Mouse (Mus musculus) ES-Bruce4 (cell line): ENCODE results near the gene G430095P16Rik. TPM values are rescaled to one million over a fixed set of nuclear protein-coding genes. Genes with fewer than 3 reads are reported as not detected.

Source experiments
- H3K27ac ChIP-seq: 2 replicates; pipeline ENCODE4 v1.5.1; 2012; ENCODE audit warnings: low read length, inconsistent platforms; ENCODE audit not compliant: insufficient read depth
- H3K27me3 ChIP-seq: 2 replicates; pipeline ENCODE4 v1.6.1; 2012; ENCODE audit warnings: mild to moderate bottlenecking, low read length, inconsistent platforms; ENCODE audit not compliant: control insufficient read depth, poor library complexity, insufficient read depth, severe bottlenecking
- H3K36me3 ChIP-seq: 2 replicates; pipeline ENCODE4 v1.6.1; 2012; ENCODE audit warnings: inconsistent platforms, mild to moderate bottlenecking, low read length, moderate library complexity; ENCODE audit not compliant: control insufficient read depth, poor library complexity, insufficient read depth, severe bottlenecking
- H3K4me1 ChIP-seq: one replicate; pipeline ENCODE4 v1.8.1; 2011; ENCODE audit warnings: low read length; ENCODE audit not compliant: control insufficient read depth, insufficient read depth
- H3K4me3 ChIP-seq: 2 replicates; pipeline ENCODE4 v1.5.1; 2011; ENCODE audit warnings: low read depth, mild to moderate bottlenecking, low read length
- H3K9ac ChIP-seq: 2 replicates; pipeline ENCODE4 v1.6.1; 2012; ENCODE audit warnings: low read depth, mild to moderate bottlenecking, inconsistent platforms; ENCODE audit not compliant: poor library complexity, severe bottlenecking
- H3K9me3 ChIP-seq: replicated peaks from 2 replicates; pipeline ENCODE4 v1.6.1; 2012; ENCODE audit warnings: mild to moderate bottlenecking, low read length, inconsistent platforms; ENCODE audit not compliant: control insufficient read depth, poor library complexity, insufficient read depth, severe bottlenecking
- CTCF ChIP-seq: IDR thresholded peaks from one replicate; pipeline ENCODE4 v1.8.1; 2011; ENCODE audit warnings: low read depth, low read length
- EP300 ChIP-seq: IDR thresholded peaks from 2 replicates; pipeline ENCODE4 v1.6.1; 2011; ENCODE audit warnings: low read depth, low read length; ENCODE audit not compliant: insufficient read depth
- POLR2A ChIP-seq: IDR thresholded peaks from one replicate; pipeline ENCODE4 v1.8.1; 2011; ENCODE audit warnings: low read length; ENCODE audit not compliant: insufficient read depth
- polyA plus RNA-seq: library from polyadenylated mRNA; stranded (reverse); fragments of >200 nt; gene quantifications from 2 replicates; pipeline ENCODE4 v1.2.4, GENCODE M21; 2011; ENCODE audit warnings: low read depth; ENCODE audit not compliant: missing spikeins, insufficient read depth, insufficient read length

Gene G430095P16Rik
- polyA plus RNA-seq, 1 experiment: not detected

DNA sequence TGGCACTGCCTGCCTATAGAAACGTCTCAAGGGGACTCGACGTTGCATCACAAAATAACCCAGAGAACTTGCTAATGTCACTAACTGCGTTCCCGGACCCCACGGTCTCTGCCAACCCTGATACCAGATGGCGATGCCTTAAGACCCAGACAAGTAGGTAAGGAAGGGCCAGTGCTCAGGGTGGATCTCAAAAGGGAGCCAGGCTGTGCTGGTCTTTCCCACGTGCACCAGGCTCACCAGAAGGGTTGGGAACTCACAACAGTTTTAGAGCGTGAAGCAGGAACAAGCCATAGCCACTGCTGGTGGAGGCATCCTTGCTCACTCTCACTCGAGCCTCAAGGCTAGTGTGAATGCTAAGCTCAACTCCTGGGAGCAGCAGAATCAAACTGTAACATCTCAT, 44.4 kb downstream of the G430095P16Rik start:
- Histone ChIP-seq H3K27me3 (peaks cover 11% of the 10 kb centered on the region), H3K9ac (no peak overlapping the region), H3K4me3 (no peak overlapping the region), H3K27ac (no peak overlapping the region), H3K36me3 (no peaks in the 10 kb centered on the region), H3K9me3 (no peaks in the 10 kb centered on the region), H3K4me1 (no peaks in the 10 kb centered on the region)
- no peak for TF ChIP-seq CTCF
- TF ChIP-seq POLR2A: no peak
- no peak for TF ChIP-seq EP300

DNA sequence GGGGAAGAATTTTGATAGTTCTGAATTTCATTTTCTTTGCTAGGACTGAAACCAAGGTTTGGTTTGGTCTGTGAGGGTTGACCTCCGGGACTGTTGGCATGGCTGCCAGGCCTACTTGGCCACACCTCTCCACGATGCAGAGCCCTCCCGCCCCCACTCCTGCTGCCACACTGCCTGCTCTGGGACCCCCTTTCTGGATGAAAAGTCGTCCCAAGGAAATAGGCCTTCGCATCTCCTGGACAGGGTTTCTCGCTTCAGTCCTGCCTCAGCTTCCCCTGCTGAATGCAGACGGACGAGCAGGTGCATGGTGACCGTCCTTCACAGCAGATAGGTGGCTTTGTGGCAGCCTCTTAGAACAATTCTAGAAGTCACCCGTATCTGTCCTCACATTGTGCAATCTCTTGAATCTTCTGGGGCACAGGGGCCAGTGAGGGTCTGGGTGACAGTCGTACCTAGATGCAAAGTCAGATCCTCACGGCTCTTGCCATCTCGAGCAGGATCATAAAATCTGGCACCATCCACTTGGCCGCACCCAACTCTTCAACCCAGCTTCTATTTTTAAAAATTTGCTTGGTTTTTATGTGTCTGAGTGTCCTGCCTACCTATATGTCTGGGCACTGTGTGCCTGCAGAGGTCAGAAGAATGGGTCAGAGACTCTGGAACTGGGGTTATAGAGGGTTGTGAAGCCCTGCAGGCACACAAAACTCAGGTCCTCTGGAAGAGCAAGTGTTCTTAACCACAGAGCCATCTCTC, 45.7 kb downstream of the G430095P16Rik start:
- H3K4me1 ChIP-seq: no peaks in the 10 kb centered on the region
- H3K4me3 ChIP-seq: no peak overlapping the region
- H3K9ac ChIP-seq: no peak overlapping the region
- H3K27me3 ChIP-seq: peaks cover 21% of the 10 kb centered on the region
- no peaks in the 10 kb centered on the region for H3K9me3 ChIP-seq
- TF ChIP-seq EP300 (no peak), POLR2A (no peak), CTCF (no peak)
- H3K27ac ChIP-seq: no peak overlapping the region
- H3K36me3 ChIP-seq: no peaks in the 10 kb centered on the region

GRCm38 (mm10) chr8:84769324-84769723, 46.5 kb downstream of the G430095P16Rik start:
- no peak overlapping the region for H3K4me3 ChIP-seq
- no peak overlapping the region for H3K9ac ChIP-seq
- H3K27ac ChIP-seq: no peak overlapping the region
- H3K27me3 ChIP-seq: peaks cover 25% of the 10 kb centered on the region
- no peak for TF ChIP-seq EP300
- no peak for TF ChIP-seq POLR2A
- no peak for TF ChIP-seq CTCF
- no peaks in the 10 kb centered on the region for H3K4me1 ChIP-seq
- H3K36me3 ChIP-seq: no peaks in the 10 kb centered on the region
- H3K9me3 ChIP-seq: no peaks in the 10 kb centered on the region

DNA sequence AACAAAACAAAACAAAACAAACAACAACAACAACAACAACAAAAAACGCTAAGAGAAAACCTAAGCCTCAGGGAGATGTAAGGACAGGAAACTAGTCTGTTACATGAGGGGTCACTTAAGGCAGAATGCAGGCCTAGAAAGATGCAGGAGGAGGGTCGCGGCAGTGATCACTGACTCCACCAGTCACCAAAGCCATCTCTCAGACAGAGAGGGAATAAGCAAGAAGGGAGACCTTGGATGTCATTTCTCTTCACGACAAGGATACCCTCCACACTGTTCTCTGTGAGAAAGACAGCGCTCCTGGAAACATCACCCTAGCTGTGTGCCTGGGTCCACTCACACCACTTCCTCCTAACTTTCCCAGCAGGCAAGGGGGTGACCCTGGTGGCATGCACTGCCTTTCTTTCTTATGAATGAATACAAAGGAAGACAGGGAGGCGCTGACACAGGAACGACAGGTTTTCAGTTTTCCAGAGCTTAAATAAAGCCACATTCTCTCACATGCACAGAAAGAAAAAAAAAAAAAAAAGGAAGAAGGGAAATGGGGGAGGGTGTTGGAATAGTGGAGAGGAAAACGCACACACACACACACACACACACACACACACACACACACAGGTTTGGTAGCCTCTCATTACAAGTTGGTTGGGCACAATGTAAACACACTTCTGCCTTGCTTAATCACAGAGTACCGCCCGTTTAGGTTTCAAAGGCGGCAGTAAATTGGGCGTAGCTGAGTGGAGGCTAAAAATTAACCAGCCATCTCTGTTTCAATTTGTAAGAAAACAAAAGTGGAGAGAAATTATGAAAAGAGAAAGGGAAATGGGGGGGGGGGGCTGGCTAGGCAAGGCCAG, 47.5 kb downstream of the G430095P16Rik start:
- no peak overlapping the region for H3K9ac ChIP-seq
- no peaks in the 10 kb centered on the region for H3K9me3 ChIP-seq
- H3K36me3 ChIP-seq: no peaks in the 10 kb centered on the region
- H3K4me3 ChIP-seq: no peak overlapping the region
- no peaks in the 10 kb centered on the region for H3K4me1 ChIP-seq
- peaks cover 27% of the 10 kb centered on the region for H3K27me3 ChIP-seq
- TF ChIP-seq POLR2A (no peak), CTCF (no peak), EP300 (no peak)
- no peak overlapping the region for H3K27ac ChIP-seq

DNA sequence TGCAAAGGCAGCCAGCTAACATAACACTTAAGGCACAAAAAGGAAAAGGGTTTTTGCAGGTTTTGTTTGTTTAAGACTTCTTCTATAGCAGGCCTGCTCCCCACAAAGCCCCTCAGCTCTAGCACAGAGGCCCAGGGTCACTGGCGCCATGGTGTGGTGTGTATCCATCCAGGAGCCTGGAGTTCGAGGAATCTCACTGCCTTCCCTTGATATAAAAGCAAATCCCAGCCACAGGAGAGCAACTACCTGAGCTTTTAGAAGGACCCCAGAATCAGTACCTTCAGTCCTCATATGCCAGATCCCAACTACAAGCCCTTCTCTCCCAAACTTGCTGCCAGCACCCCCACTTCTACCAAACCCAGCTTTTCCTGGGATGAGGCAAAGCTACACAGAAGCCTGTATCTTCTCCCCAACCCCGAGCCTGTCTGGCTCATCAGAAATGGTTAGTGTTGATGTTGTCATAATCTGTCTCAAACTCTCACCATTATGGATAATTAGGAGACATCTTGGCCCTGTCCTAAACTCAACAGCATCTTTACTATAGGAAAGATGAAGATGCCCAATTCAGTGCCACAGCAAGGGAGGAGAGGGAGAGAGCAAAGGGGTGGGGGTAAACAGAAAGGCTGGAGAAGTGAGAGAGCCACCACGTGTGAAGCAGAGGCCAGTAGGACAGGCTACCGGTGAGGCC, 48.3 kb downstream of the G430095P16Rik start:
- TF ChIP-seq CTCF (no peak), EP300 (no peak), POLR2A (no peak)
- H3K4me1 ChIP-seq: peaks cover 2% of the 10 kb centered on the region
- H3K4me3 ChIP-seq: no peak overlapping the region
- peaks cover 31% of the 10 kb centered on the region for H3K27me3 ChIP-seq
- no peak overlapping the region for H3K27ac ChIP-seq
- no peak overlapping the region for H3K9ac ChIP-seq
- no peaks in the 10 kb centered on the region for H3K36me3 ChIP-seq
- H3K9me3 ChIP-seq: no peaks in the 10 kb centered on the region
